In the genomic region with DNA sequence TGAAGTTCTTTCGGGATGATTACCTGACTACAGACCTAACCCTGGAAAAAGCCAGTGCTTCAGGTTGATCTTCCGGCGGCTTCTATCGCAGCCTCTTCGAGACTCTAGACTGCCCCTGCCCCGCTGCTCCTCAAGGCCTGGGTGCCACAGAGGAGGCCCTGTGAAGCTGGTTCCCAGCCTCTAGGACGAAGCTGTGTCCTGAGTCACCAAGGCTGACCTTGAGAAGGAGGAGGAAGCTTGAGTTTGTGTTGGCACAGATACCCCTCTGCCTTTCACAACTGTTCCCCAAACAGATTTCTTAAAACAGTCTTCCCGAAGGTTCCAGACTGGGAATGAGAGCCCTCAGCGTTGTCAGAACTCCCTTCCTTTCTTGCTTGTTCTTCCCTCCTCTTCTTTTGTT, we compare ENCODE assay signal across 25 mouse cellular contexts.
DNase-seq lines count a peak whose midpoint lies in the region; TF ChIP-seq lines count a peak whose summit lies in the region.
"Had no signal": no experiment of that assay in that cellular context is flagged by ENCODE, and none has a peak within 500 bp of the region (broad histone marks: within the 10 kb centered on the region; RNA-seq: fewer than 3 reads in every experiment).

No protein-coding gene starts in this region.

- DNase-seq in ovary, postnatal 36 days (ENCODE audit: low spot score) = peak; percentile 40
- DNase-seq in ovary, postnatal 14 days (ENCODE audit: low spot score) = no peak
- peak; percentile 36 for DNase-seq in ZHBTc4 (ENCODE audit: low read depth, low spot score)
- DNase-seq in adrenal gland, postnatal 10 days = peak; percentile 76
- DNase-seq in gastrocnemius, adult 18-20 months (ENCODE audit: low spot score) = no peak
- no peak for DNase-seq in thymus, postnatal 10 days (ENCODE audit: low spot score in 2 of 2)
- no peak for DNase-seq in cerebellum, adult 2 months
- DNase-seq: cerebellum, adult 18-20 months; cerebellum, postnatal 14 days; forebrain, postnatal 0 days; gastrocnemius, postnatal 10 days; kidney, postnatal 25 days; liver, embryonic 13.5 days; lung, adult 18-20 months; right cerebral cortex, adult 18-20 months; spleen, adult 18-20 months; thymus, postnatal 36 days had no signal

- no peak for TF ChIP-seq POLR2A in cerebellum, adult 2 months (IDR thresholded peaks at IDR 0.05; ENCODE audit: borderline replicate concordance, insufficient read depth, low read length)

- no peak for TF ChIP-seq CTCF in cerebellum, adult 2 months (IDR thresholded peaks at IDR 0.05; ENCODE audit: borderline replicate concordance, insufficient read depth, low read depth, low read length)

- 77% methylated on average over 9 of the region's 9 CpGs for WGBS in cerebellum, adult 2 months

- no peaks in the 10 kb centered on the region for H3K4me1 ChIP-seq in cerebellum, adult 2 months (ENCODE audit: control insufficient read depth, insufficient read depth, low read length)
- H3K4me1 ChIP-seq: forebrain, embryonic 12.5 days; heart, embryonic 13.5 days; kidney, embryonic 15.5 days; limb, embryonic 15.5 days; liver, embryonic 13.5 days; midbrain, embryonic 13.5 days; neural tube, embryonic 13.5 days had no signal

- H3K27ac ChIP-seq in cerebellum, adult 2 months (ENCODE audit: insufficient read depth, low read length) = no peak overlapping the region
- H3K27ac ChIP-seq: forebrain, embryonic 12.5 days; heart, embryonic 13.5 days; kidney, embryonic 15.5 days; limb, embryonic 15.5 days; liver, embryonic 13.5 days; macrophage; midbrain, embryonic 13.5 days; neural tube, embryonic 13.5 days had no signal

- H3K27me3 ChIP-seq in cerebellum, adult 2 months (ENCODE audit: control insufficient read depth, insufficient read depth, low read length) = no peaks in the 10 kb centered on the region
- H3K27me3 ChIP-seq: forebrain, embryonic 12.5 days; heart, embryonic 13.5 days; kidney, embryonic 15.5 days; limb, embryonic 15.5 days; liver, embryonic 13.5 days; midbrain, embryonic 13.5 days; neural tube, embryonic 13.5 days had no signal

- H3K4me3 ChIP-seq in cerebellum, adult 2 months (replicated peaks; ENCODE audit: insufficient read depth, low read depth, low read length) = no peak overlapping the region
- H3K4me3 ChIP-seq: erythroblast, embryonic 14.5 days; forebrain, embryonic 12.5 days; heart, embryonic 13.5 days; kidney, embryonic 15.5 days; limb, embryonic 15.5 days; liver, embryonic 13.5 days; midbrain, embryonic 13.5 days; neural tube, embryonic 13.5 days had no signal

Comparison
In these comparisons a context has a peak if more than half of its experiments do, and no peak if none do; other contexts are left out.
1. DNase-seq: peak in ovary, postnatal 36 days (single experiment), ZHBTc4 (single experiment) and adrenal gland, postnatal 10 days (single experiment); none in ovary, postnatal 14 days (single experiment), gastrocnemius, adult 18-20 months (single experiment), thymus, postnatal 10 days (0 of 2) and cerebellum, adult 2 months (0 of 2).